Mouse (Mus musculus) liver, adult 2 months (tissue): Measurements from ENCODE around the gene Slc5a10.

Experiments used
- CTCF ChIP-seq: fragments of 200-500 bp; IDR thresholded peaks from 2 replicates; pipeline ENCODE4 v1.5.1; 2011; ENCODE audit warnings: low read depth, low read length, control low read depth
- POLR2A ChIP-seq: fragments of 200-500 bp; IDR thresholded peaks from 2 replicates; pipeline ENCODE4 v1.6.1; 2011; ENCODE audit warnings: low read length, control low read depth; ENCODE audit not compliant: insufficient read depth; ENCODE audit errors: extremely low read depth

- TF ChIP-seq CTCF, result no peak
- TF ChIP-seq POLR2A, result no peak
These were observed 94.1 kb downstream of the Slc5a10 start for GRCm38 (mm10) chr11:61626509-61626908.
